Mouse (Mus musculus) embryonic facial prominence, embryonic 13.5 days (tissue): ENCODE results near the gene Nipal3. TPM values are rescaled to one million over a fixed set of nuclear protein-coding genes. Genes with fewer than 3 reads are reported as not detected.
A peak's percentile ranks its signal among the peaks of the same experiment; 100 is the strongest.

Experiments
- ATAC-seq: fragments of 200-750 bp; cut with Nextera tagmentation; 2 replicates; pipeline ENCODE4 v1.8.0; 2017; ENCODE audit warnings: low read depth; ENCODE audit not compliant: insufficient number of reproducible peaks, insufficient read depth, low FRiP score, low TSS enrichment
- H3K27ac ChIP-seq: fragments of 300-500 bp; sonication (generic); 2 replicates; pipeline ENCODE4 v1.5.1; 2015; ENCODE audit warnings: moderate library complexity, mild to moderate bottlenecking, inconsistent platforms
- H3K27me3 ChIP-seq: fragments of 300-500 bp; sonication (generic); 2 replicates; pipeline ENCODE4 v1.6.1; 2015; ENCODE audit warnings: mild to moderate bottlenecking, inconsistent platforms
- H3K36me3 ChIP-seq: fragments of 300-500 bp; sonication (generic); 2 replicates; pipeline ENCODE4 v1.6.1; 2015; ENCODE audit warnings: mild to moderate bottlenecking, inconsistent platforms
- H3K4me1 ChIP-seq: fragments of 300-500 bp; sonication (generic); 2 replicates; pipeline ENCODE4 v1.6.1; 2015; ENCODE audit warnings: inconsistent platforms
- H3K4me2 ChIP-seq: fragments of 300-500 bp; sonication (generic); 2 replicates; pipeline ENCODE4 v1.6.1; 2015; ENCODE audit warnings: moderate library complexity, mild to moderate bottlenecking, inconsistent platforms
- H3K4me3 ChIP-seq: fragments of 300-500 bp; sonication (generic); 2 replicates; pipeline ENCODE4 v1.5.1; 2015; ENCODE audit warnings: mild to moderate bottlenecking, inconsistent platforms
- H3K9ac ChIP-seq: fragments of 300-500 bp; sonication (generic); 2 replicates; pipeline ENCODE4 v1.6.1; 2015; ENCODE audit warnings: mild to moderate bottlenecking, inconsistent platforms
- H3K9me3 ChIP-seq: fragments of 300-500 bp; sonication (generic); 2 replicates; pipeline ENCODE4 v1.6.1; 2016; ENCODE audit warnings: inconsistent platforms
- WGBS: fragments of 180-500 bp; shearing (Covaris S2); methylation state at CpG from one replicate; pipeline ENCODE4 v1.1.7; 2015; ENCODE audit warnings: mixed read lengths; 5-methylcytosine and 5-hydroxymethylcytosine counted together
- polyA plus RNA-seq: library from polyadenylated mRNA; unstranded; fragments of >200 nt; fragmentation: Nextera tagmentation; extraction: Ambion mirVana; gene quantifications from 2 replicates; pipeline ENCODE4 v1.2.1, GENCODE M21; 2015

The Nipal3 gene
- 2.3 and 3.5 TPM in 2 replicates for polyA plus RNA-seq

DNA sequence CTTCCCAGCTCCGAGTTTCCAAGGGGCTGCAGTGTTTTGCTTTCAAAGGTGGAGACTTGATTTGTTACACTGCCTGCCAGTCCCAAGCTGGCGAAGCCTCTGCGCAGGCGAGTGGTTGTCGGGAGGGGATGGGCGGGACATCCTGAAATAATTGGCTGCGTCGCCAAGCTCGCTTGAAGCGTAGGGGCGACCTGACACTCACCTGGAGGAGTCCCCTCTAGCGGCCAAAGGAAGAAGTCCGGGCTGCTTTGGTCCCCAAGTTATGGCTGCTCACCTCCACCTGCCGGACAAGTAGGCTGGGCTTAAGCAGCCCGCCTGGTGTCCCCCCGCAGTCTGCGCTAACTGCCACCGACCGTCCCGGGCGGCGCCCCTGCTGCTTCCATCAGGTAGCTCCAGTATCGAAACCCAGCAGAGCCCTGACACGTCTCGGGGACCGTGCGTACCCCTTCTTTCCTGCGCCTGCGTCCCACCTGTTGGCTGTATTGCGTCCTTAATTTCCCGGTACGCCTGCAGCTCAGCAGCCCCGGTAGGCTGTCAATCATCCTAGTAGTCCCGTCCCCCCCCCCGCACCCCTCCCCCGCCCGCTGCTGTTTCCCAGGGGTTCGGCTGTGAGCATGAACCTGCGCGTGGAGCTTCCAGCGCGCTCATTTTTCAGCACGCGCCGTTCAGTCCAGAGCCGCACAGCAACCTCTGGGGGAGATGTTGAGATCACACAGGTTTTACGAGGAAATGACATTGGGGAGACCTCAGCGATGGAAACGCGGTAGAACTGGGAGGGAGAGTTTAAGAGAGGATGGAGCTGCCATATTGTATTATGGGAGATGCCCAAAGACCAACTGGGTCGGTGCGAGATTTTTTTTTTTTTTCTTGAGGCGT lies at the start of gene Nipal3, which contains the start of gene Stpg1:
Gene Nipal3, minus strand, starts transcription at position 518 of the 876 bp plus-strand sequence.
Gene Stpg1, plus strand, starts transcription at position 270 of the 876 bp plus-strand sequence.
- Histone ChIP-seq H3K27ac (0 out of 2 replicates have a peak within 1 kb of the TSS, but pooled peaks have one; percentile 39), H3K9ac (peak within 1 kb of the TSS; percentile 67), H3K4me3 (peak within 1 kb of the TSS; percentile 75), H3K4me2 (peak within 1 kb of the TSS; percentile 93), H3K27me3 (peaks cover 9% of the 10 kb centered on the region), H3K9me3 (no peaks in the 10 kb centered on the region), H3K36me3 (no peaks in the 10 kb centered on the region), H3K4me1 (peaks cover 14% of the 10 kb centered on the region)
- peak; percentile 92 for ATAC-seq
- under 1% methylated on average over 53 of the region's 53 CpGs for WGBS

DNA sequence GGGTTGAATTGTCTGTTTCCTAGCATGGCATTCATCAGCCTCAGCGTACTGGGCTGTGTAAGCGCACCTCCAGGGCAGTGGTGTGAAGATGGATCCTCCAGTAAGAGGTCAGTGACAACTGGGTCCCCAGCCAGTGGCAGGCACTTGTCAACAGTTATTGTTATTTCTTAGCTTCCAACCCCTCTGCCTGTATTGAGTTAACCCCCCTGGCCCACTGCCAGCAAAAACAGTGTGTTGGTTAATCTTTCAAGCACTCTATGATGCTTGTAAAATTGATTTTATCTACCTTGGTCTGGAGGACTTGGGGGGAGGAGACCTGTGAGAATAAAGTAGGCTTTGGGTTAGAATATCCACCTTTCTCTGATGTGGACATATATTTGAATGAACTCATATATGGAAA lies 49.4 kb upstream of the Nipal3 start:
- 67% methylated on average over 2 of the region's 2 CpGs for WGBS
- H3K4me1 ChIP-seq, result peaks cover 51% of the 10 kb centered on the region
- peak overlapping the region; percentile 60; the same call in 1 of the 2 replicates for H3K27ac ChIP-seq
- H3K4me2 ChIP-seq, result peak overlapping the region; percentile 55; the same call in 1 of the 2 replicates
- no peaks in the 10 kb centered on the region for H3K27me3 ChIP-seq
- no peak for ATAC-seq
- H3K9me3 ChIP-seq, result no peaks in the 10 kb centered on the region
- no peak overlapping the region for H3K9ac ChIP-seq
- H3K4me3 ChIP-seq, result no peak overlapping the region
- no peaks in the 10 kb centered on the region for H3K36me3 ChIP-seq

DNA sequence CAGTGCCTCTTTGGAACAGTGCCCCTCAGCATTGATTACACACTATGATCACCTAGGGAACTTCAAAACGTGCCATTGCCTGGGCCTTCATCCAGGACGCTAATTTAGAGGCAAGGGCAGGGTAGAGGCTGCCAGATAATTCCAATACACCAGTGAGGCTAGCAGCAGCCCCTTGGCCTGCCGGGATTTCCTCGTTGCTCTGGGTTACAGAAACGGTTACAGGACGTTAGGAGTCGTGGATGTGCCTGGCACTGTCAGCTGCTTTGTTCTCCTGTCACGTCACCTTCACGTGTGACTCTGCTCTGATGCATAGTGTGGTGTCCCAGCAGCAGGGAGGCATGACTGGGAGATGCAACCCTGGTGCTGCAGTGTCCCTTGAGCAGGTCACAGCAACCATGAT lies 45.2 kb upstream of the Nipal3 start:
- Histone ChIP-seq H3K4me3 (no peak overlapping the region), H3K9me3 (no peaks in the 10 kb centered on the region), H3K27ac (no peak overlapping the region), H3K4me1 (peaks cover 13% of the 10 kb centered on the region), H3K9ac (no peak overlapping the region), H3K36me3 (no peaks in the 10 kb centered on the region), H3K4me2 (no peak overlapping the region), H3K27me3 (no peaks in the 10 kb centered on the region)
- no peak for ATAC-seq
- WGBS, result 71% methylated on average over 9 of the region's 9 CpGs

DNA sequence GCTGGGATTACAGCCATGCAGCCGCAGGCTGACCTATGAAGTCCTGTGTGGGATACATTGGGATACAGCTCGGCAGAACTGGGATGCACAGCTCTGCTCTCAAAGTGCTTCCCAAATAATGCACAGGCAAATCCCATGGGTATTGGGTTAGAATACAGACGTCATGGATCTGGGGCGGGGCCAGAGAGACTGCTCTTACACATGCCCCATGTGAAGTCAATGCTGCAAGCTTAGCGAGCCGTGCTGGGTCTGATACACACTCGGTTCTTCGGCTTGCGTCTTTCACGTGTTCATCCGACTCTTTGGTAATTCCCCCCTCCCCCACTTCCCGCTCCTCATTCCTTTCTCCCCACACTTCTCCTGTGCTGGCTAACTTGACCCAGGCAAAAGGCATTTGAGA lies 44.2 kb upstream of the Nipal3 start:
- Histone ChIP-seq H3K9me3 (no peaks in the 10 kb centered on the region), H3K36me3 (no peaks in the 10 kb centered on the region), H3K4me3 (no peak overlapping the region), H3K9ac (no peak overlapping the region), H3K4me1 (peaks cover 3% of the 10 kb centered on the region), H3K27ac (no peak overlapping the region), H3K4me2 (no peak overlapping the region), H3K27me3 (no peaks in the 10 kb centered on the region)
- ATAC-seq, result no peak
- 78% methylated on average over 12 of the region's 12 CpGs for WGBS

DNA sequence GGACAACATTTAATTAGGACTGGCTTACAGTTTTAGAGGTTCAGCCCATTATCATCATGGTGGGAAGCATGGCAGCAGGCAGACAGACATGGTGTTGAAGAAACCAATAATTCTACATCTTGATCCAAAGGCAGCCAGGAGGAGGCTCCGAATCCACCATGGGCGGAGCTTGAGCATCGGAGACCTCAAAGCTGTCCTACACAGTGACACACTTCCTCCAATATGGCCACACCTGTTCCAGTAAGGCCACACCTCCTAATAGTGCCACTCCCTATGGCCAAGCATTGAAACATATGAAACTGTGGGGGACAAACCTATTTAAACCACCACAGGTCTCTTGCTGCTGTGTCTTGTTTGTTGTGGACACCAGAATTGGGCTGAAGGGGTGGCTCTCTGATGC lies 40.2 kb upstream of the Nipal3 start:
- 97% methylated on average over 3 of the region's 3 CpGs for WGBS
- Histone ChIP-seq H3K9me3 (peaks cover 6% of the 10 kb centered on the region; the same call in 1 of the 2 replicates), H3K4me2 (no peak overlapping the region), H3K27ac (no peak overlapping the region), H3K4me3 (no peak overlapping the region), H3K9ac (no peak overlapping the region), H3K27me3 (no peaks in the 10 kb centered on the region), H3K36me3 (no peaks in the 10 kb centered on the region), H3K4me1 (peaks cover 4% of the 10 kb centered on the region; the same call in 1 of the 2 replicates)
- no peak for ATAC-seq

DNA sequence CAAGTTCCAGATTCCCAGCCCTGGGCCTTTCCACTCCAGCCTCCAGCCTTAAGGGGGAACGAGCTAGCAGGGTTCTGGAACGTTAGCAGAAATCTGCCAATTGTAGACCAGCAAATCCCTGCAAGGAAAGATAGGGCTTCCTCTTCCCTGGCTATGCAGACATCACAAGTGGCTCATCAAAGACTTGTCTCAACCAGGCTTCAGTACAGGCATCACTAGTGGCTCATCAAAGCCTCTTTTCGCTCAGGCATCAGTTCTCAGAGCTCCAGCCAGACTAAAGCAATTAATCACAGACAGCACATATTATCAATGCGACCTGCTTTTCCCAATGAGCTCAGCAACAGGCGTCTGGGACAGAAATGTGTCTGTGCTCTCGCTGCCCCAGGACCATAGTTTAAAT lies 38.2 kb upstream of the Nipal3 start:
- Histone ChIP-seq H3K27ac (no peak overlapping the region), H3K27me3 (no peaks in the 10 kb centered on the region), H3K4me3 (no peak overlapping the region), H3K36me3 (no peaks in the 10 kb centered on the region), H3K4me1 (peaks cover 4% of the 10 kb centered on the region; the same call in 1 of the 2 replicates), H3K4me2 (no peak overlapping the region), H3K9ac (no peak overlapping the region), H3K9me3 (peaks cover 6% of the 10 kb centered on the region; the same call in 1 of the 2 replicates)
- no peak for ATAC-seq
- WGBS, result 69% methylated on average over 6 of the region's 6 CpGs

DNA sequence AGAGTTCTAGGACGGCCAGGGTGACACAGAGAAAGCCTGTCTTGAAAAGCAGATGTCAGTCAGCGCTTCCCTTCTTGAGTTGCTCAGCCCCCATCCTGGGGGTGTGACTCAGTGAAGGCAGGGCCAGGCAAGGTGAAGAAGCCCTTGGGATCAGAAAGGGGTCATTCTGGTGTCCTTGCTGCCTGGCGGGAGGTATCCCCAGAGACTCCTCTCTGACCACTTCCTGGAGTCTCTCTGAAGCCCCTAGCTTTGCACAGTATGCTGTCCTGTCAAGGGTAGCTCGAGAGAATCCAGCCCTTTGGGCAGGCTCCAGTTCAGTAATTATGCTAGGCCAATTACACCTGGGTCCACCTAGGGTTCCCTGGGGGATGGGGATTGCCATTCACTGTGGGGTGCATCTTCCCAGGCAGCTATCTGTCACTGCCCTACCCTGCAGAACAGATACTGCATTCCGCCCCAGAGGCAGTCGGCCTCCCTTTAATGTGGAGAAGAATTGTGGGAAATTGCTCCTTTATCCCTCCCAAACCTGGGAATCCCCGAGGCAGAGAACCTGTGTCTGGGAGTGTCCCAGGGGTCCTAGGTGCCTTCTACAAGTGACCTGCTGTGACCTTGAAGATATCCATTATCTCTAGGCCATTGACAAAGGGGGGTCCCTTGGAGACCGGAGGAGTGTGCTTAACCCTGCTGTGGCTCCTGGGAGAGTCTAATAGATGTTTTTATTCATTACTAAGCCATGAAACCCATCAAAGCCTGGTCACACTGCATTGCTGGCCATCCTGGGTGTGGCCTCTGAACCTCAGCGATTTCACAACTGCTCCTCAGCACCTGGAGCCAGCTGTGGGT lies 37.2 kb upstream of the Nipal3 start:
- ATAC-seq, result no peak
- H3K27me3 ChIP-seq, result no peaks in the 10 kb centered on the region
- no peak overlapping the region for H3K9ac ChIP-seq
- no peak overlapping the region for H3K27ac ChIP-seq
- H3K4me3 ChIP-seq, result no peak overlapping the region
- no peak overlapping the region for H3K4me2 ChIP-seq
- no peaks in the 10 kb centered on the region for H3K36me3 ChIP-seq
- peaks cover 6% of the 10 kb centered on the region; the same call in 1 of the 2 replicates for H3K4me1 ChIP-seq
- 44% methylated on average over 9 of the region's 9 CpGs for WGBS
- peaks cover 6% of the 10 kb centered on the region; the same call in 1 of the 2 replicates for H3K9me3 ChIP-seq

DNA sequence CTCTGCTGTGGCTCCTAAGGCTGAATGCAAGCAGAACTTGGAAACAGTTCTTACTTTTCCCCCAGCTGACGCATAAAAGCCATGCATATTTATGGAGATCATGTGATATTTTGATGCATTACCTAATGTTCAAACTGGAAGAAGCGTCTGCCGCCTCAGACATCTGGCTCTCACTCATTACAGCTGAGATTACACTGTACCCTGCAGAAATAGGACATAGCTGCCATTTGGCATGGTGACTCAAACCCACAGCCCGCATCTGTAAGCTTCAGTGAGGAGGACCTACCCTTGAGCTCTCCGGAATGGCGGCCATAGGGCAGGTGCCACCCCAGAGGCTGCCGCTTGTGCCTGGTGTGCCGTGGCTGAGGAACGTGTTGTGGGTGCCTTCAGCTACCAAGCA lies 36.4 kb upstream of the Nipal3 start:
- peaks cover 13% of the 10 kb centered on the region for H3K4me1 ChIP-seq
- no peak overlapping the region for H3K9ac ChIP-seq
- WGBS, result 85% methylated on average over 9 of the region's 9 CpGs
- H3K27me3 ChIP-seq, result peaks cover 4% of the 10 kb centered on the region; the same call in 1 of the 2 replicates
- no peaks in the 10 kb centered on the region for H3K36me3 ChIP-seq
- H3K9me3 ChIP-seq, result peaks cover 6% of the 10 kb centered on the region; the same call in 1 of the 2 replicates
- no peak for ATAC-seq
- H3K4me3 ChIP-seq, result no peak overlapping the region
- no peak overlapping the region for H3K27ac ChIP-seq
- no peak overlapping the region for H3K4me2 ChIP-seq

DNA sequence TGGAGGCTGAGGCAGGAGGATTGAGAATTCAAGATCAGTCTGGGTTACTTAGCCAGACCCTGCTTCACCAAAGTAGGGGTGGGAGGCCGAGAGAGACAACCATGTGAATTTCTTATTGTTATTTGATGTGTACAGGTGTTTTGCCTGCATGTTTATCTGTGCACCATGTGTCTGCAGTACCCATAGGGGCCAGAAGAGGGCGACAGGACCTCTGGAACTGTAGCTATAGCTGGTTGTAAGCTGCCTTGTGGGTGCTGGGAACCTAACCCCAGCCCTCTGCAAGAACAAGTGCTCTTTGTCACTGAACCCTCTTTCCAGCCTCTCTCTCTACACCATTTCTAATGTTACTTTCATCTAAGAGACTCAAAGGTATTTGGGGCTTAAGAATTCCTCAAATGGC lies 35.4 kb upstream of the Nipal3 start:
- H3K9me3 ChIP-seq, result peaks cover 6% of the 10 kb centered on the region; the same call in 1 of the 2 replicates
- no peak overlapping the region for H3K9ac ChIP-seq
- H3K4me2 ChIP-seq, result no peak overlapping the region
- H3K4me1 ChIP-seq, result peaks cover 23% of the 10 kb centered on the region
- no peak for ATAC-seq
- H3K27me3 ChIP-seq, result peaks cover 14% of the 10 kb centered on the region
- no peak overlapping the region for H3K4me3 ChIP-seq
- no peak overlapping the region for H3K27ac ChIP-seq
- H3K36me3 ChIP-seq, result no peaks in the 10 kb centered on the region
- 63% methylated on average over 2 of the region's 2 CpGs for WGBS

DNA sequence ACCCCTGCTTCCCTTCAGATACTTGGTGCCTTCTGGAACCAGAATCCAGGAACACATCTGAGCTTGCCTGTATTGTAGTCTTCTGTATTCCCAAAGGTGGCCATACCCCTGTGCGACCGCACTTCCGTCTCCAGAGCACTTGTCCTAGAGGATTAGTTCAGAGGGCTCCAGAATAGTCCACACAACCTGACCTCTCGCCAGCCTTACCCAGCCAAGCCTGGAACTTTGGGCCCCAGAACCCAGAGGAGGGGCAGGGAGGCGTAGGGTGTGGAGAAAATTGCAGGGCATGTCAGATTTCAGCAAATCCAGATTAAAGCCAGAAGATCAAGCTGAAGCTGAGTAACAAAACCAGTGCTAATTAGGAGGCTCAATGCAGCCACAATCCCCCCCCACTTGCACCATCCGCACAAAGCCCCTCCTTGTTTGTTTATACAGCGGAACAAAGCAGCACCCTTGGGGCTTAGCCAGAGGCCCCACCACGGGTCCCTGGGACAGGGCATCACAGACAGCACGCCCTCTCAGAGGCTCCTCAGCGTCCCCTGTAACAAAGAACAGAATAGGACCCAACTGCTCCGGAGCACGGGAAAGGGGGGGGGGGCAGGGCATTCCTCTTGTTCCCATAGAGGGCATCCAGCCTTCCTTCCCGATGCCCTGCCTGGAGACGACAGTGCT lies 31.3 kb upstream of the Nipal3 start:
- no peak overlapping the region; the same call in 1 of the 2 replicates for H3K4me3 ChIP-seq
- H3K27me3 ChIP-seq, result peaks cover 25% of the 10 kb centered on the region
- WGBS, result 14% methylated on average over 14 of the region's 14 CpGs
- peaks cover 6% of the 10 kb centered on the region; the same call in 1 of the 2 replicates for H3K9me3 ChIP-seq
- peaks cover 28% of the 10 kb centered on the region for H3K4me1 ChIP-seq
- no peak; the same call in 1 of the 2 replicates for ATAC-seq
- no peak overlapping the region for H3K27ac ChIP-seq
- 0 out of 2 replicates have a peak overlapping the region, but pooled peaks have one; percentile 16 for H3K9ac ChIP-seq
- H3K36me3 ChIP-seq, result no peaks in the 10 kb centered on the region
- H3K4me2 ChIP-seq, result peak overlapping the region; percentile 38

DNA sequence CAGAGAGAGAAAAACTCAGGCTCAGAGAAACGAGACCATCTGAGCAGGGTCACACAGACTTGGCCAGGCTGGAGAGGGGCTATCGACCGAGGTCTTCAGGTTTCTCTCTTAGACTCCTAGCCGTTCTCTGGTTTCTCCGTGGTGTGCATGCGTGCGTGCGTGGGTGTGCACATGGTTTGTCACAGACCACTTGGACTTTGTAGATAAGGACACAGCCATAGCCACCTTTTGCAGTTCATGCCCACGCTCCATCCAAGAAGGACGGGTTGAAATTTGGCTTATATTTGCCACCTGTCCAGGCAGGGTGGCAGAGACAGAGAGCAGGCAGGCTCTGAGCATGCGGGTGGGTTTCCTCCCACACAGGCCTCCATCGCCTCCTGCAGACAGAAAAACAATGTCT lies 30.2 kb upstream of the Nipal3 start:
- 65% methylated on average over 12 of the region's 12 CpGs for WGBS
- peaks cover 25% of the 10 kb centered on the region for H3K27me3 ChIP-seq
- H3K4me2 ChIP-seq, result no peak overlapping the region
- no peaks in the 10 kb centered on the region for H3K36me3 ChIP-seq
- H3K4me1 ChIP-seq, result peaks cover 34% of the 10 kb centered on the region
- no peak overlapping the region for H3K4me3 ChIP-seq
- no peak for ATAC-seq
- H3K9ac ChIP-seq, result no peak overlapping the region
- no peaks in the 10 kb centered on the region for H3K9me3 ChIP-seq
- no peak overlapping the region for H3K27ac ChIP-seq
